Mouse (Mus musculus): ENCODE results near the gene Ddx11.

Ddx11 gene

GRCm38 (mm10) chr17:66123066-66123815 lies at the start of gene Ddx11:
TSS of gene Ddx11 (plus strand) at chr17:66123520.
- peak; percentile 92 for DNase-seq (ENCODE audit: low read depth, low spot score)

DNA sequence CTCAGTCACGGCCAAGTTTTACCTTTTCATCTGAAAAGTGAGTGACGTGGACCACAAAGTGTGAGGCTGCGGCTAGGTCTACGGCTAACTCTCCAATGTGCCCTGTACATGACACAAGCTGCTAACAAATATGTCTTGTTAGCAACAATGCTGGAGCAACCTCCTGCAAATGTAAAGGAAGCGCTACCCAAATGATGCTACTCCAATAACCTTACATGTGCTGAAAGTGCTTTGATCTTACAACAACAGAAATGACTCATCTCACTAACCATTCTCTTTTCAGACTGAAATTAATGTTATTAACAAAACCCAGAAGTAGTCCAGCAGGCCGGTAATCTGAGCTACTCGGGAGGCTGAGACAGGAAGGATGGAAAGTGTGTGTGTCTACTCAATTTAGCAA lies 49.3 kb upstream of the Ddx11 start:
- DNase-seq (ENCODE audit: low read depth, low spot score): no peak

DNA sequence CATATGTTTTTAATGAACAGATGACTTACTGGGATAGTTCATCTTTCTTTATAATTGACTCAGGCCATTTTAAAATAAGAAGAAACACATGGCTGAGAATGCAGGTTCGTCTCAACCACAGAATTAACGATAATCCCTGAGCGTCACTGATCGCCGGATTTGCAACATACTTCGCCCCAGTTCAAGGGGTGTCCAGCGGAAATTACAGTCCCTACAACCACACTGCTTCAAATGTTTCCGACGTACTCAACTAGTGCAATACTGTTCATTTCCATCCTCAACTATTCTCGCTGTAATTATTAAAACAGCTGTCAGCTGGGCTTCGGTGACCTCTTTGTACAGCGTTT lies 47.5 kb upstream of the Ddx11 start:
- no peak for DNase-seq (ENCODE audit: low read depth, low spot score)

- peak; percentile 34 for DNase-seq (ENCODE audit: low read depth, low spot score)
Observed at GRCm38 (mm10) chr17:66076174-66076927, 47.0 kb upstream of the Ddx11 start.

- DNase-seq (ENCODE audit: low read depth, low spot score): peak; percentile 94
Observed at GRCm38 (mm10) chr17:66076934-66077333, 46.4 kb upstream of the Ddx11 start, which contains the start of gene Ankrd12. TSS of gene Ankrd12 (minus strand) at chr17:66077089.

DNA sequence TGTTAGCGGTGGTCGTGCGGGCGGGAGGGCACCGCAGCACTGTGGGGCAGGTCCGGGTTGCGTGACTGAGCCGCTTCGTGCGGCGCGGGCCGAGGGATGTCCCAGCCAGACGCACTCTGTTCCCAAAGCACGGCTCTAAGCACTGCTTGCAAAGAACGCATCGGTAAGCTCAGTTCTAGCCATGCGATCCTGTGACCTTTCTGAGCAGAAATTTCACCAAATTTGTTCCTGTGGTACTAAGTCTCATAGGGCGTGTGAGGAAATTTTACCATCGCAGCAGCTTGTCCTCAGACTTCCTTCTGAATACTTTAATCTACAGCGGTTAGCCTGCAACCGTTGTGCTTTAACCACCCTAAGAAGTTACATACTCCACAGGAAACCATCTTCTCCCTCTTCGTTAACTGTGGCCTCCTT lies 45.9 kb upstream of the Ddx11 start:
- DNase-seq (ENCODE audit: low read depth, low spot score): no peak

DNA sequence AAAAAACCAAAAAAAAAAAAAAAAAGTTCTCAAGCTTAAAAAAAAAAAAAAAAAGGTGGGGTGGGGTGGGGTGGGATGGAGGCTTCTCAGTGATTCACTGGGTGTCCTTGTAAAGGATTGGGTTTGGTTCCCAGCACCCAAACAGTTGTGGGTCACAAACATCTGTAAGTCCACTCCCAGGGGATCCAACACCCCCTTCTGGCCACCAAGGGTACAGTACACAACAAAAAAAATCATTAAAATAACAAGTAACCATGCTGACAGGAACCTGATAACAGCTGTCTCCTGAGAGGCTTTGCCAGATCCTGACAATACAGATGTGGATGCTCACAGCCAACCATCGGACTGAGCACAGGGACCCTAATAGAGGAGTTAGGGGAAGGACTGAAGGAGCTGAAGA lies 38.8 kb upstream of the Ddx11 start:
- no peak for DNase-seq (ENCODE audit: low read depth, low spot score)

DNA sequence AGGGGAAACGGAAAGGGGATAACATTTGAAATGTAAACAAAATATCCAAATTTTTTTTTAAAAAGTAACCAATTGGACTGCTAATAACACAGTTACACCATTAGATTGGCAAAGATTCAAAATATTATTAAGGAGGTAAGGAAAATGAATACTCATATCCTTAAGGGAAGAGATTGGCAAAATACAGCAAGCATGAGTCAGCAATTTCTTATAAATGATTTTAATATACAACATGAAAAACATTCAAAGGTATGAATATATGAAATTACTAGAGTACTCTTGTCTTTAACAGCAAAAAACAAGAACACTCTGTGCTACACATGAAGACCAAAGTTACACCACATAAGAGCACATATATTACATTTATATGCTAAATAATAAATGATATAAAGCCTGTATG lies 38.3 kb upstream of the Ddx11 start:
- no peak for DNase-seq (ENCODE audit: low read depth, low spot score)

DNA sequence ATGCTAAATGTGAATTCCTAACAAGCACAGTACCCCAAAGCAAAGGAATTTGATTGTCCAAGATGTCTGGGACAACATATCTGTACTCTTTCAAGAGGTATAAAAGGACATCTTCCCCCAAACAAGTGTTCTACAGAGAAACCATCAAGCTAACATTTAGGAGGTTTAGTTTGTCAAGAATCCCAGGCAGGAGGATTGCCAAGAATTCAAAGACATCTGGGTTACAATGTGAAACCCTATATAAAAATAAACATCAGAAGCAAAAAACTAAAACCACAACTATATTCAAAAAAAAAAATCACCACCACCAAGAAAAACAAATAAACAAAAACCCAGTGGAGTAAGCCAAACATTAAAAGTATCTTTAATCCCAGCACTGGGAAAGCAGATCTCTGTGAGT lies 33.1 kb upstream of the Ddx11 start:
- DNase-seq (ENCODE audit: low read depth, low spot score): no peak

DNA sequence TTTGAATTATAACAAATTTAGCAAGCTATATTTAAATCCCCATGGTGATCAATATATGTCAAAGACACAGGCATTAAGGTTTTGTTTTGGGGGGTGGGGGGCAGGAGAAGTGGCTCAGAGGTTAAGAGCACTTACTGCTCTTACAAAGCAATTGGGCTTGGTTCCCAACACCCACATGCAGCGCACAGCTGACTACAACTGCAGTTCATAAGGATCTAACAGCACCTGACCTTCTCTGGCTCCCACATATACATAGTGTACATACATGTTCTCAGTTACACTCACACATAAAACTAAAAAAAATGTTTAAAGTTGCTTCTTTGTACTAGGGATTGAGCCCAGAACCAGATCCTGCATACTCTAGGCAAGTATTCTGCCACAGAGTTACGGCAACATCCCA lies 31.9 kb upstream of the Ddx11 start:
- no peak for DNase-seq (ENCODE audit: low read depth, low spot score)

- DNase-seq (ENCODE audit: low read depth, low spot score): no peak
Observed at GRCm38 (mm10) chr17:66092065-66092464, 31.3 kb upstream of the Ddx11 start.

DNA sequence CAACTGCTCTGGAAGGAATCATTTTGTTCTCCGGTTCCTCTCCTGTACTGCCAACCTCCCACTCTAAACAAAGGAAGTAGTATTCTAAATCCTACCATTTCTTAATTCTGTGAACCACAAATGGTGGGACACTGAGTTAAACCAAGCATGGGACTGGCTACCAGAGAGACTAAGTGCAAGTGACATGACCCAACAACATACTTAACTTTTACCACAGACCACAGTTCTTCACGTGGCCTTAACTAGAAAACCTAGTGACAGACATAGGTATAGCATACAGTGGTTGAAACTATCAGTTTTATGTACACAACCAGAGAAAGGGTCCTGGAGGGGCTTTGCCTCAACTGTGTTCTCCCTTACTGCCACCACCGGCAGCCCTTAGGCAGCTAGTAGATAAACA lies 30.7 kb upstream of the Ddx11 start:
- no peak for DNase-seq (ENCODE audit: low read depth, low spot score)

GRCm38 (mm10) chr17:66100566-66101379 lies 22.5 kb upstream of the Ddx11 start:
- DNase-seq (ENCODE audit: low read depth, low spot score): no peak

- DNase-seq (ENCODE audit: low read depth, low spot score): peak; percentile 97
Observed at GRCm38 (mm10) chr17:66101380-66102330, 21.7 kb upstream of the Ddx11 start, which contains the start of gene Ndufv2. TSS of gene Ndufv2 (minus strand) at chr17:66101559.

DNA sequence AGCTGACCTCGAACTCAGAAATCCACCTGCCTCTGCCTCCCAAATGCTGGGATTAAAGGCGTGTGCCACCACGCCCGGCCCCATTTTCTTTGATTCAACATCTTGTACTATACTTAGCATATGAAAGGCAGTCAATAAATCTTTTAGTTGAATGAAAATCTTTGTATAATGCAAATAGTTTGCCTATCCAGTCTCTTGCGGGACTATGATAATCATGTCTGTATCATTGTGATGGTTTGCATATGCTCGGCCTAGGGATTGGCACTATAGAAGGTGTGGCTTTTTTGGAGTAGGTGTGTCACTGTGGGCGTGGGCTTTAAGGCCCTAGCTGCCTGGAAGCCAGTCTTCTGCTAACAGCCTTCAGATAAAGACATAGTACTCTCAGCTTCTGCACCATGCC lies 19.2 kb upstream of the Ddx11 start:
- no peak for DNase-seq (ENCODE audit: low read depth, low spot score)

DNA sequence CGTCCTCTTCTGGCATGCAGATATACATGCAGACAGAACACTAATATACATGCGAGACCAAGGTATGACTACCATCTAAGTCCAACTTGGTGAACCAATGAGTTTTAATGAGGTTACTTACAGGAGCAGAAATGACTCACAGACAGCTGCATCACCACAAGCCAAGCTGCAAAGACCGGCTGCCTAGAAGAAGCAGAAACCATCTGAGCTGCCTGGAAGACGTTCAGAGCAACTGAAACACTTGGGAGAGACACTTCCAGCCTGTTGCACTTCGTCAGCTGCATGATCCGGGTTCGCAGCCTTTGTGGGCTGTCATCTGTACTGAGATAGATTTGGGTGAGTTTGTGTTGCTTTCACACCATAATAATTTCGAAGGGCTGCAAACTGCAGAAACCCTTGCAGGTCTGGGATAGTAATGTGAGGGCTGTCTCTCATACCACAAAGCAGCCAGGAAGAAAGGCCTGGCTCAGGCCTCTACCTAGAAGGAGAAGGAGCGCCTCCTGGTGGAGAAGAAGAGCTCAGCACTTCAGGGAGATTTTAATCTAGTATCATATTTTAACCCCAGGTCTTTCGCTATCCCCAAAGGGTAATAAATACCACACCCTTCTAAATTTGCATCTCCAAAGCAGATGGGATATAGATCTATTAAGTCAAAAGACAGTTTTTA lies 16.6 kb upstream of the Ddx11 start:
- DNase-seq (ENCODE audit: low read depth, low spot score): peak; percentile 79

- DNase-seq (ENCODE audit: low read depth, low spot score): no peak
Observed at GRCm38 (mm10) chr17:66107466-66107865, 15.9 kb upstream of the Ddx11 start.

GRCm38 (mm10) chr17:66108198-66108597 lies 15.1 kb upstream of the Ddx11 start:
- no peak for DNase-seq (ENCODE audit: low read depth, low spot score)

DNA sequence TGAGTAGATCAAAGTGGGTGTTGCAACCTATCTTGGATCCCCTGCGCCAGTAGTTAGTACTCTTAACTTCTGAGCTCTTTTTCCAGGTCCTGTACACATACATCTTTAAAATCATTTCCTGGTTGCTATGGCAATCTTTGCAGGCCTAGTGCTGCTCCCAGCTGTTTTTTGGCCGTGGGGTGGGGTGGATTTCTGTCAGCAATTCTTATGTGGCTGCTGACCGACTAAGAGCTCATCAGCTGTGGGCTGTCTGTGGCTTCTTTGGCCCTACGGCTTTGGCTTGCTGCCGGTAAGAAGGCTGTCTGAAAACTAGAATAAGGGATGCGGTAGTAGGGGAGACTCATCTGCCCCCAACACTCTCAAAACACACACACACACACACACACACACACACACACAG lies 12.6 kb upstream of the Ddx11 start:
- DNase-seq (ENCODE audit: low read depth, low spot score): no peak

DNA sequence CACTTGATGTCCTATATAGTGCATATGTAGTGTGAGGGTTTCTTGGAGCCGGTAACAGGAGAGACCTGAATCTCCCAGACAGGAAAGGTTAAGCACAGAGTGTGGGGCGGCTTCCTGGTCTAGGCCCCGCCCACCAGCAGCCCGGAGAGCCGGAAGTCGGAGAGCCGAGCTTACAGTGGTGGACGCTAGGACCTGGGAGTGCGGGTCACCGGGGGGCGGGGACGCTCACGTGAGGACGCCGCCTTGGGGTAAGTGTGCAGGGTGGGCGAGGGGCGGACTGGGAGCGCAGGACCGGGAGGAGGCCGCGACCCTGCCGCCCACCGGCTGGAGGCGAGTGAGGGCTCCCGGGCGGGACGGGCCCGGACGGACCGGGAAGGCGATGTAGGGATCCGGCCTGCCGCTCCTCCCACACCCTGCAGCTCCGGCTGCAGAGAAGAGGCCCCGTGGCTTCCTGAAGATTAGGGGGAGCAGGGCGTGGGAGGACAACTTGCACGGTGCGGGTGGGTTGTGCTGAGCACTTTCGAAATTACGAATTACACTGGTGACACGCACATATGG lies 11.8 kb upstream of the Ddx11 start, which contains the start of gene Washc1:
TSS of gene Washc1 (plus strand) at position 144 of the 558 bp plus-strand sequence.
- DNase-seq (ENCODE audit: low read depth, low spot score): peak; percentile 93

Data from mesoderm, embryonic 11.5 days (tissue).